Mouse (Mus musculus) erythroblast, embryonic 14.5 days (primary cell): ENCODE measurements around the gene Cpne5. TPM values are rescaled to one million over a fixed set of nuclear protein-coding genes. Genes with fewer than 3 reads are reported as not detected.
"Not testable (repeated sequence)": the region's sequence is repeated elsewhere in the genome, so short reads cannot be mapped to it uniquely, and the experiment has no call there.

Experiments used
- H3K27me3 ChIP-seq: 2 replicates; pipeline ENCODE4 v1.6.1; 2012; ENCODE audit warnings: inconsistent platforms; ENCODE audit not compliant: control insufficient read depth
- H3K36me3 ChIP-seq: 2 replicates; pipeline ENCODE4 v1.6.1; 2012; ENCODE audit warnings: mild to moderate bottlenecking, inconsistent platforms; ENCODE audit not compliant: control insufficient read depth
- H3K4me1 ChIP-seq: 2 replicates; pipeline ENCODE4 v1.6.1; 2012; ENCODE audit warnings: inconsistent platforms; ENCODE audit not compliant: control insufficient read depth
- H3K4me3 ChIP-seq: replicated peaks from 2 replicates; pipeline ENCODE3; 2012; ENCODE audit warnings: moderate library complexity, mild to moderate bottlenecking, inconsistent platforms
- H3K9me3 ChIP-seq: 2 replicates; pipeline ENCODE4 v1.6.1; 2012; ENCODE audit warnings: low read length, inconsistent platforms, mixed read lengths; ENCODE audit not compliant: control insufficient read depth
- GATA1 ChIP-seq: IDR thresholded peaks from 2 replicates; pipeline ENCODE4 v1.6.1; 2012; ENCODE audit warnings: low read length, inconsistent platforms, mixed read lengths
- TAL1 ChIP-seq: IDR thresholded peaks from 3 replicates; pipeline ENCODE4 v1.6.1; 2012; ENCODE audit warnings: low read length, inconsistent platforms, mixed read lengths
- polyA plus RNA-seq: library from polyadenylated mRNA; stranded (reverse); fragments of >175 nt; gene quantifications from 2 replicates; pipeline ENCODE4 v1.2.3, GENCODE M21; 2012

Cpne5 gene
- polyA plus RNA-seq, 1 experiment: 0.03 TPM

GRCm38 (mm10) chr17:29267931-29268681, 30.1 kb upstream of the Cpne5 start:
- Histone ChIP-seq H3K4me1 (peaks cover 50% of the 10 kb centered on the region), H3K9me3 (no peaks in the 10 kb centered on the region), H3K4me3 (peak overlapping the region; percentile 94), H3K36me3 (peaks cover 7% of the 10 kb centered on the region), H3K27me3 (no peaks in the 10 kb centered on the region)
- TF ChIP-seq GATA1 (no peak), TAL1 (no peak)

- not testable (repeated sequence) for H3K27me3 ChIP-seq, H3K4me3 ChIP-seq, H3K9me3 ChIP-seq
- peaks cover 59% of the 10 kb centered on the region for H3K4me1 ChIP-seq
- peaks cover 12% of the 10 kb centered on the region for H3K36me3 ChIP-seq
Measured at GRCm38 (mm10) chr17:29267040-29267439, 29.1 kb upstream of the Cpne5 start.

DNA sequence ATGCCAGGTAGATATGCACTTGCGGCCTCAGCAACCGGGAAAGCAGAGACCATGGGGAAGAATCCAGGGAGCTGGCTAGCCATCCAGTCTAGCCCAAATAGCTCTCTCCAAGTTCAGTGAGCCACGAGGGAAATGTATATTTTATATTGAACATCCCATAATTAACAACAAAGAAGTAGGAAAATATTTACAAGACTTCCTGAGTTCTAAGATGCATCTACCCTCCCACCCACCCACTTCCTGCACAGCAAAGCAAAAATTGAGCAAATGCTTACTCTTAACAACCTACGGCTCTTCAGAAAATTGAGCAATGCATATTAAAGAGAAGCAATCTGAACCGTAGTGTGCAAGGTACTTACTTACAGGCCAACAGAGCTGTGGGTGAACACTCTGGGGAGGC, 26.8 kb upstream of the Cpne5 start:
- Histone ChIP-seq H3K4me1 (peaks cover 66% of the 10 kb centered on the region), H3K36me3 (peaks cover 28% of the 10 kb centered on the region), H3K9me3 (no peaks in the 10 kb centered on the region), H3K27me3 (no peaks in the 10 kb centered on the region), H3K4me3 (peak overlapping the region; percentile 100)
- TF ChIP-seq TAL1: no peak
- no peak for TF ChIP-seq GATA1

DNA sequence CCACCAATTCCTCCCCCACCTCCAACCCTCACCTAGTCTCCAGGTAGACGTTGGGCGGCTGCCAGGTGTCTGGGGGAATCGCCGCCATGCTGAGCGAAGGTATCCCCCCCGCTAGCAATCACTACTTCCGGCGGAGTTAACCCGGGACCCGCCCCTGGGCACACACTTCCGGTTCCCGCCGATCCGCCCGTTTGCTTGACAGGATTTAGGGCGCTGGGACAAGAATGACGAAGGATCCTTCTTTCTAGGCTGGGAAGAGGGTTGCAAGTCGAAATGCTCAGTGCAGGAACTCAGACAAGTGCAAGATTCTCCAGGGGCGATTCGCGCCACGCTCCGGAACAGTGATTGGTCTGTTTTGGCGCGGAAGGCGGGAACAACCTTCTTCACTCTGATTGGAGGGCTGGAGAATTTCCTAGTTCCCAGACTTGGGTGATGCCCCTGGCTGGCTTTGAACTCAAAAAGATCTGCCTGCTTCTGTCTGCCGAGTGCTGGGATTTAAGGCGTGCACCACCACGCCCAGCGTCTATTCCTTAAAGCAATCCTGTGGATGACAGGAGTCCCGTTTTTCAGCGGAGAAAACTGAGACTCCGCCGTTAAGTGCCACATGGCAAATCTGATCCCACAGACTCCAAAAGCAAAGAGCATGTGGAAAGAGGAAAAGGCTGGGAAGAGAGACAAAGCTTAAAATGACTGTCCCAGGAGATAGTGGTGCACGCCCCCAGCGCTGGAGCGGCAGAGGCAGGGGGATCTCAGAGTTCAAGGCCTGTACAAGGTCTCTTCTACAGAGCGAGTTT, 26.1 kb upstream of the Cpne5 start, which contains the start of gene Ppil1:
Ppil1 (minus strand) TSS at position 347 of the 794 bp plus-strand sequence.
- H3K9me3 ChIP-seq: no peaks in the 10 kb centered on the region
- H3K4me3 ChIP-seq: peak within 1 kb of the TSS; percentile 100
- peaks cover 35% of the 10 kb centered on the region for H3K36me3 ChIP-seq
- TF ChIP-seq GATA1: no peak
- TF ChIP-seq TAL1: no peak
- no peaks in the 10 kb centered on the region for H3K27me3 ChIP-seq
- peaks cover 67% of the 10 kb centered on the region for H3K4me1 ChIP-seq

- no peaks in the 10 kb centered on the region for H3K9me3 ChIP-seq
- H3K4me3 ChIP-seq: peak overlapping the region; percentile 100
- H3K4me1 ChIP-seq: peaks cover 69% of the 10 kb centered on the region
- peaks cover 42% of the 10 kb centered on the region for H3K36me3 ChIP-seq
- TF ChIP-seq TAL1 (no peak), GATA1 (no peak)
- no peaks in the 10 kb centered on the region for H3K27me3 ChIP-seq
Measured at GRCm38 (mm10) chr17:29263417-29263816, 25.4 kb upstream of the Cpne5 start.

DNA sequence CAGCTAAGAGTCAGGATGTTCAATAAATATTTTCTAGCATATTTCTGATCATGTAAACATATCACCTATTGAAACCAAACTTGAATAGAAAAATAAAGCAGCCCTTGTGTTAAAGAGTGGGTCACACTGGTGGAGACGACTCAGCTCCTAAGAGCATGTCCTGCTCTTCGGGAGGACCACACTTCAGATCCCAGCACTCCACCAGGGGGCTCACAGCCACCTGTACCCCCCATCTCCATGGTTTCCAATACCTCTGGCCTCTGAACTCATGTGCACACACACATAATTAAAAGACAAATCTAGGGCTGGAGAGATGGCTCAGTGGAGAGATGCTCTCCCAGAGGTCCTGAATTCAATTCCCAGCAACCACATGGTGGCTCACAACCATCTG, 24.3 kb upstream of the Cpne5 start:
- Histone ChIP-seq H3K4me1 (peaks cover 71% of the 10 kb centered on the region), H3K36me3 (peaks cover 53% of the 10 kb centered on the region), H3K4me3 (peak overlapping the region; percentile 100), H3K27me3 (no peaks in the 10 kb centered on the region), H3K9me3 (no peaks in the 10 kb centered on the region)
- no peak for TF ChIP-seq TAL1
- no peak for TF ChIP-seq GATA1

DNA sequence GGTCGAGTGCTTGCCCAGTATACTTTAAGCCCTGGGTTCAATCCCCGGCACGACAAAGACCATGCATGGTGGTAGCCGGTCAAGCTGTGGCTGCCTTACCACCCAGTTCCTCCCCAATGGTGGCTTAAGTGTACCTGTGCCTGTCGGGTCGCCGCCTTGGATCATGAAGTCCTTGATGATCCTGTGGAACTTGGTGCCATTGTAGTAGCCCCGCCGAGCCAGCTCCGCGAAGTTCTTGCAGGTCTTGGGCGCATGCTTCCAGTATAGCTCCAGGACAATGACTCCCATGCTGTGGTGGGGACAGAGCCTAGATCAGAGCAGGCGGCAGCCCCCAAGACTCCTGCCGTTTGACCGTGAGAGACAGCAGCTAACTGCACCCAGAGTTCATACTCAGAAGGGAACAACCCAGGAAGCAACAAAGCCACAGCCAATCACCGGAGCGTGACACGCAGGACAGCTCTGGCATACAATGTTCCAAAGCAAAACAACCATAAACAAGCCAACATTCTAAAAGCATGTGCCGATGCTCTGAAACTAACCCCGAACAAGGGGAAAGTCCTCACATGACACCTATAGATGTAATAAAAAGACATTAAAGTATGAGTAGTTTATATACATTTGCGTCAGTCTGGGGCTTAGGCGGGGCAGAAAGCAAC, 23.8 kb upstream of the Cpne5 start:
- Histone ChIP-seq H3K9me3 (no peaks in the 10 kb centered on the region), H3K36me3 (peaks cover 58% of the 10 kb centered on the region), H3K4me1 (peaks cover 76% of the 10 kb centered on the region), H3K27me3 (no peaks in the 10 kb centered on the region), H3K4me3 (peak overlapping the region; percentile 100)
- TF ChIP-seq GATA1 (no peak), TAL1 (no peak)

DNA sequence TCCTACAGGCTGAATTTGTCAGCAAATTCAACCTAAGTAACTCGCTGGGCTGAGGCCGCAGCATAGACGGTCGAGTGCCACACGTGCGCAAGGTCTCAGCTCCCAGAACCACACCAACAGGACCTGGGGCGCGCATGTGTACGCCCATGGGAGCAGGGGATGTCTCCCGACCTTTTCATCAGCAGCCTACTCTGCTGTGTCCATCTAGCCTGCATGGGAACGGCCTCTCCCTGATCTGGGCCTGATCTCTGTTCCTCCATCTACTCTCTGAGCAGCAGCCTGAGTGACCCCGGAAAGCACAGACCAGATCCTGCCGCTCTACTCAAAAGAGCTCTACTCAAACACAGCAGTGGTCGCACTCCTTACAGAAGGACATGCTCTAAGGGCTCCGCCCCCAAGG, 22.5 kb upstream of the Cpne5 start:
- peak overlapping the region; percentile 15 for H3K4me3 ChIP-seq
- peaks cover 71% of the 10 kb centered on the region for H3K36me3 ChIP-seq
- H3K4me1 ChIP-seq: peaks cover 81% of the 10 kb centered on the region
- TF ChIP-seq TAL1: no peak
- TF ChIP-seq GATA1: no peak
- no peaks in the 10 kb centered on the region for H3K27me3 ChIP-seq
- no peaks in the 10 kb centered on the region for H3K9me3 ChIP-seq

- H3K4me3 ChIP-seq: no peak overlapping the region
- no peaks in the 10 kb centered on the region for H3K27me3 ChIP-seq
- TF ChIP-seq GATA1 (no peak), TAL1 (no peak)
- no peaks in the 10 kb centered on the region for H3K9me3 ChIP-seq
- peaks cover 74% of the 10 kb centered on the region for H3K4me1 ChIP-seq
- peaks cover 81% of the 10 kb centered on the region for H3K36me3 ChIP-seq
Measured at GRCm38 (mm10) chr17:29259489-29259888, 21.5 kb upstream of the Cpne5 start.
